Mouse (Mus musculus): ENCODE measurements around the gene Fbxl3.

DNA sequence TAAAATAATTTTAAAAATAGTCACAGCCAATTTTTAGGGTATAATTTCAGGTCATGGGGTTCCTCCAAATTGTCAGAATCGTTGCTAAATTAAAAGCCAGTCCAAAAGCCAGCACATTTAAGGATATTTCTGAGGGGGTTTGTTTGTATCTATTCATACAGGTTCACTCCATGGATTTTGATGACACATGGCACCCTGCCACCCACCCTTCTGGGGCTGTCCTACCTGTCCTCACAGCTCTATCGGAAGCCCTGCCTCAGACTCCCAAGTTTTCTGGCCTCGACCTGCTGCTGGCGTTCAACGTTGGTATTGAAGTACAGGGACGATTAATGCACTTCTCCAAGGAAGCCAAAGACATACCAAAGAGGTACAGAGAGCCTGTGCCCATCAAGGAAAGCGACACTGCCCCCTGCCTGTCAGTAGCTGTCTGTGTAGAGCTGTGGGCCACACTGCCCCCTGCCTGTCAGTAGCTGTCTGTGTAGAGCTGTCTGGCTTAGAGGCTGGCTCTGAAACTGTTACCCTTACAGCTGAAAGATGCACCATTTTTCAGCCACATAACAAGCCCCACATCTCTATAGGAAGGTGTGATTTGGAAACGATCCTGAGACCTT is 48.1 kb downstream of the Fbxl3 start:
- TF ChIP-seq CTCF (IDR thresholded peaks at IDR 0.05; ENCODE audit: borderline replicate concordance, extremely low read depth, insufficient read depth, insufficient read length): peak; percentile 87
- TF ChIP-seq POLR2A (IDR thresholded peaks at IDR 0.05; ENCODE audit: borderline replicate concordance, extremely low read depth, insufficient read depth, insufficient read length, poor library complexity, severe bottlenecking): no peak
